Mouse (Mus musculus): Measurements from ENCODE around the gene Gm8994.
A peak's percentile ranks its signal among the peaks of the same experiment; 100 is the strongest.
"Not testable (repeated sequence)": the region's sequence is repeated elsewhere in the genome, so short reads cannot be mapped to it uniquely, and the experiment has no call there.

Gene Gm8994

GRCm38 (mm10) chr6:136327239-136327638, at the start of gene Gm8994:
TSS of gene Gm8994 (plus strand) at chr6:136327539.
- not testable (repeated sequence) for DNase-seq (ENCODE audit: low read depth, low spot score)

GRCm38 (mm10) chr6:136277685-136278084, 49.7 kb upstream of the Gm8994 start:
- DNase-seq (ENCODE audit: low read depth, low spot score), result no peak

- no peak for DNase-seq (ENCODE audit: low read depth, low spot score)
Observed at GRCm38 (mm10) chr6:136284565-136284964, 42.8 kb upstream of the Gm8994 start.

GRCm38 (mm10) chr6:136286180-136286579, 41.2 kb upstream of the Gm8994 start:
- DNase-seq (ENCODE audit: low read depth, low spot score), result no peak

GRCm38 (mm10) chr6:136286589-136286988, 40.8 kb upstream of the Gm8994 start:
- no peak for DNase-seq (ENCODE audit: low read depth, low spot score)

- DNase-seq (ENCODE audit: low read depth, low spot score), result no peak
Observed at GRCm38 (mm10) chr6:136291424-136291823, 35.9 kb upstream of the Gm8994 start.

- no peak for DNase-seq (ENCODE audit: low read depth, low spot score)
Observed at GRCm38 (mm10) chr6:136291951-136292714, 35.2 kb upstream of the Gm8994 start.

- DNase-seq (ENCODE audit: low read depth, low spot score), result no peak
Observed at GRCm38 (mm10) chr6:136293700-136294099, 33.6 kb upstream of the Gm8994 start.

GRCm38 (mm10) chr6:136295821-136296220, 31.5 kb upstream of the Gm8994 start:
- DNase-seq (ENCODE audit: low read depth, low spot score), result no peak

GRCm38 (mm10) chr6:136296251-136296650, 31.1 kb upstream of the Gm8994 start:
- DNase-seq (ENCODE audit: low read depth, low spot score), result no peak

GRCm38 (mm10) chr6:136303514-136303913, 23.8 kb upstream of the Gm8994 start:
- DNase-seq (ENCODE audit: low read depth, low spot score), result no peak

GRCm38 (mm10) chr6:136304369-136304988, 22.9 kb upstream of the Gm8994 start:
- no peak for DNase-seq (ENCODE audit: low read depth, low spot score)

GRCm38 (mm10) chr6:136309487-136309886, 17.9 kb upstream of the Gm8994 start:
- DNase-seq (ENCODE audit: low read depth, low spot score), result no peak

GRCm38 (mm10) chr6:136328416-136328815, 1.1 kb downstream of the Gm8994 start:
- DNase-seq (ENCODE audit: low read depth, low spot score), result not testable (repeated sequence)

GRCm38 (mm10) chr6:136340669-136341068, 13.3 kb downstream of the Gm8994 start:
- peak; percentile 17 for DNase-seq (ENCODE audit: low read depth, low spot score)

- DNase-seq (ENCODE audit: low read depth, low spot score), result no peak
Observed at GRCm38 (mm10) chr6:136341093-136341492, 13.8 kb downstream of the Gm8994 start.

GRCm38 (mm10) chr6:136343868-136344267, 16.5 kb downstream of the Gm8994 start:
- DNase-seq (ENCODE audit: low read depth, low spot score), result no peak

- DNase-seq (ENCODE audit: low read depth, low spot score), result no peak
Observed at GRCm38 (mm10) chr6:136345034-136345433, 17.7 kb downstream of the Gm8994 start.

- DNase-seq (ENCODE audit: low read depth, low spot score), result no peak
Observed at GRCm38 (mm10) chr6:136345641-136346040, 18.3 kb downstream of the Gm8994 start.

GRCm38 (mm10) chr6:136347053-136347452, 19.7 kb downstream of the Gm8994 start:
- no peak for DNase-seq (ENCODE audit: low read depth, low spot score)

- no peak for DNase-seq (ENCODE audit: low read depth, low spot score)
Observed at GRCm38 (mm10) chr6:136347631-136348030, 20.3 kb downstream of the Gm8994 start.

- DNase-seq (ENCODE audit: low read depth, low spot score), result peak; percentile 82
Observed at GRCm38 (mm10) chr6:136353399-136354184, 26.3 kb downstream of the Gm8994 start.
